Comparison of ENCODE assay signal across 8 mouse cellular contexts in the genomic region with DNA sequence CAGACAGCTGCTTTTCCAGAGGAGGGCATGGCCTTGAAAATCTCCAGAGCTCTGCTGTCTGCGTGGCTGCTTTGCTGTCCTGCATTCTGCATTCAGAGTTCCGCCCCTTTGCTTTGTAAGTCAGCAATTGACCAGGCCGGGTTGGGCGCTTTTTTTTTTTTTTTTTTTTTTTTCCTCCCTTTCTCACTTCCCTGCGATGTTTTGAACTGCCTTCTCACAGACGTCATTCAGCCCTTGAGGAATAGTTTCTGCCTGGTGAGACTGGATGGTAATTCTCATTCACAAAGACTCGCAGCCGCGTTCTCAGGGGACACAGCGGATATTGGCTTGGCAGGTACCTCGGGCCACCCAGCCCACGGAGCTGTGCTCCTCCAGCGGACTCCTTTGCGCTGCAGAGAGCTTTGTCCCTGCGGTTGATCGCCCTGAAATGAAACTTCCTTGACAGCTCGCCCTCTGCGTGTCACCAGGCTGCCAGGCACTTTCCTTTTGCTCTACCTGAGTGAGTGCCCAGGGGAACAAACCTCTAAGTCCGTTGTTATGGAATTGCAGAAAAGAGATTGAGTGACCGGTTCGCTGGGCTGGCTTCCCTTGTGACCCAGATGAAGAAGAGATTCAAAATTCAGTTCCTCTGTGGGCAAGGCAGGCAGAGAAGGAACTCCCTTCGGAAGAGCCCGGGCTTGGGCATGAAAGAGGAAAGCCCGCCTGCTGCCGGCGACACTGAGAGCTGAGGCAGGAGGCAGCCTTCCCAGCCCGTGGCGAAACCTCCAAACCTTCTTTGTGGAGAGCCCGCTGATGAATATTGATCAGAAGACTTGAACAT.
DNase-seq lines count a peak whose midpoint lies in the region; ATAC-seq lines count a peak whose summit lies in the region.

No protein-coding gene starts in this region.

- peak overlapping the region; percentile 71 for H3K9ac ChIP-seq in intestine, embryonic 16.5 days (ENCODE audit: low read depth, low read length)
- peak overlapping the region; percentile 41 for H3K9ac ChIP-seq in limb, embryonic 15.5 days
- peak overlapping the region; percentile 48 for H3K9ac ChIP-seq in midbrain, embryonic 15.5 days

- peak overlapping the region; percentile 57 for H3K4me3 ChIP-seq in intestine, embryonic 16.5 days (ENCODE audit: low read length)
- H3K4me3 ChIP-seq in limb, embryonic 15.5 days, result peak overlapping the region; percentile 53
- H3K4me3 ChIP-seq in midbrain, embryonic 15.5 days, result peak overlapping the region; percentile 38

- peak overlapping the region; percentile 80 for H3K27ac ChIP-seq in intestine, embryonic 16.5 days (ENCODE audit: low read length)
- peak overlapping the region; percentile 89 for H3K27ac ChIP-seq in limb, embryonic 15.5 days
- H3K27ac ChIP-seq in midbrain, embryonic 15.5 days, result peak overlapping the region; percentile 44; the same call in 1 of the 2 replicates

- DNase-seq in 3T3-L1 (ENCODE audit: low read depth, low spot score), result peak; percentile 81
- DNase-seq in adrenal gland, adult 8-10 months, result peak; percentile 11
- DNase-seq in embryo, embryonic 9.5 days (ENCODE audit: extremely low spot score), result peak; percentile 62
- DNase-seq in gastrocnemius, postnatal 4 days (ENCODE audit: low spot score in 2 of 2), result peak; percentile 22 to 50
- DNase-seq in spleen, postnatal 36 days (ENCODE audit: low spot score in 2 of 2), result peak; percentile 15 to 25

- H3K27me3 ChIP-seq in intestine, embryonic 16.5 days (replicated peaks; ENCODE audit: control insufficient read depth, insufficient read depth, low read length), result no peaks in the 10 kb centered on the region
- no peaks in the 10 kb centered on the region for H3K27me3 ChIP-seq in limb, embryonic 15.5 days
- H3K27me3 ChIP-seq in midbrain, embryonic 15.5 days (replicated peaks), result no peaks in the 10 kb centered on the region

- H3K4me2 ChIP-seq in intestine, embryonic 16.5 days (ENCODE audit: low read depth, low read length), result peak overlapping the region; percentile 63
- peak overlapping the region; percentile 83 for H3K4me2 ChIP-seq in limb, embryonic 15.5 days
- peak overlapping the region; percentile 69 for H3K4me2 ChIP-seq in midbrain, embryonic 15.5 days

- peaks cover 6% of the 10 kb centered on the region; the same call in 1 of the 2 replicates for H3K4me1 ChIP-seq in intestine, embryonic 16.5 days (ENCODE audit: control insufficient read depth, insufficient read depth, low read length)
- no peaks in the 10 kb centered on the region for H3K4me1 ChIP-seq in limb, embryonic 15.5 days
- peaks cover 15% of the 10 kb centered on the region for H3K4me1 ChIP-seq in midbrain, embryonic 15.5 days

- H3K9me3 ChIP-seq in intestine, embryonic 16.5 days (ENCODE audit: control insufficient read depth, low read length), result no peaks in the 10 kb centered on the region
- H3K9me3 ChIP-seq in limb, embryonic 15.5 days, result no peaks in the 10 kb centered on the region
- H3K9me3 ChIP-seq in midbrain, embryonic 15.5 days, result no peaks in the 10 kb centered on the region

- WGBS in intestine, embryonic 16.5 days, result 3% methylated on average over 29 of the region's 29 CpGs
- WGBS in limb, embryonic 15.5 days, result under 1% methylated on average over 29 of the region's 29 CpGs
- under 1% methylated on average over 29 of the region's 29 CpGs for WGBS in midbrain, embryonic 15.5 days

- ATAC-seq in intestine, embryonic 16.5 days, result peak; percentile 88
- peak; percentile 52; the same call in 1 of the 2 replicates for ATAC-seq in limb, embryonic 15.5 days (ENCODE audit: insufficient number of reproducible peaks, low FRiP score, low TSS enrichment, low read depth)
- peak; percentile 70 for ATAC-seq in midbrain, embryonic 15.5 days (replicated peaks)

- no peaks in the 10 kb centered on the region for H3K36me3 ChIP-seq in intestine, embryonic 16.5 days (ENCODE audit: control insufficient read depth, insufficient read depth, low read length)
- no peaks in the 10 kb centered on the region for H3K36me3 ChIP-seq in limb, embryonic 15.5 days
- no peaks in the 10 kb centered on the region for H3K36me3 ChIP-seq in midbrain, embryonic 15.5 days (replicated peaks)

Comparison
In these comparisons a context has a peak if more than half of its experiments do, and no peak if none do; other contexts are left out.
1. Peak in every context shown above with its lines: DNase-seq, ATAC-seq, H3K4me3 ChIP-seq and H3K27ac ChIP-seq.
2. DNase-seq: peak in every context shown above with its lines; median percentile 81 in 3T3-L1; 62 in embryo, embryonic 9.5 days; 36 in gastrocnemius, postnatal 4 days; 20 in spleen, postnatal 36 days; 11 in adrenal gland, adult 8-10 months.